Mouse (Mus musculus) 3134 (cell line): ENCODE measurements around the gene Slc35b4.

Experiments
- DNase-seq: peaks from one replicate; pipeline ENCODE4 v3.0.0-alpha.2; 2011; ENCODE audit warnings: low spot score; ENCODE audit not compliant: insufficient read length; ENCODE audit errors: extremely low read depth

Gene Slc35b4

GRCm38 (mm10) chr6:34171748-34172457, 5.0 kb downstream of the Slc35b4 start:
- DNase-seq: no peak

GRCm38 (mm10) chr6:34170844-34171494, 5.9 kb downstream of the Slc35b4 start:
- DNase-seq: no peak

GRCm38 (mm10) chr6:34168834-34169233, 8.1 kb downstream of the Slc35b4 start:
- no peak for DNase-seq

- no peak for DNase-seq
Measured at GRCm38 (mm10) chr6:34163014-34163413, 13.9 kb downstream of the Slc35b4 start.

- DNase-seq: no peak
Measured at GRCm38 (mm10) chr6:34162607-34163006, 14.3 kb downstream of the Slc35b4 start.

- DNase-seq: no peak
Measured at GRCm38 (mm10) chr6:34161511-34161910, 15.4 kb downstream of the Slc35b4 start.

- DNase-seq: no peak
Measured at GRCm38 (mm10) chr6:34160816-34161310, 16.0 kb downstream of the Slc35b4 start.

GRCm38 (mm10) chr6:34159998-34160815, 16.7 kb downstream of the Slc35b4 start:
- DNase-seq: no peak

- DNase-seq: no peak
Measured at GRCm38 (mm10) chr6:34156841-34157748, 19.8 kb downstream of the Slc35b4 start.

GRCm38 (mm10) chr6:34156057-34156456, 20.9 kb downstream of the Slc35b4 start:
- DNase-seq: no peak

GRCm38 (mm10) chr6:34155137-34155804, 21.6 kb downstream of the Slc35b4 start:
- no peak for DNase-seq

GRCm38 (mm10) chr6:34154202-34154601, 22.7 kb downstream of the Slc35b4 start:
- no peak for DNase-seq

- DNase-seq: no peak
Measured at GRCm38 (mm10) chr6:34153069-34154052, 23.6 kb downstream of the Slc35b4 start.

GRCm38 (mm10) chr6:34149821-34150220, 27.1 kb downstream of the Slc35b4 start:
- DNase-seq: no peak

GRCm38 (mm10) chr6:34149066-34149465, 27.8 kb downstream of the Slc35b4 start:
- DNase-seq: no peak

GRCm38 (mm10) chr6:34148639-34149038, 28.3 kb downstream of the Slc35b4 start:
- no peak for DNase-seq

- DNase-seq: no peak
Measured at GRCm38 (mm10) chr6:34148021-34148420, 28.9 kb downstream of the Slc35b4 start.

GRCm38 (mm10) chr6:34146042-34146441, 30.9 kb downstream of the Slc35b4 start:
- no peak for DNase-seq

GRCm38 (mm10) chr6:34142931-34143330, 34.0 kb downstream of the Slc35b4 start:
- no peak for DNase-seq
